Mouse (Mus musculus): ENCODE data around the gene Dab2.

DNA sequence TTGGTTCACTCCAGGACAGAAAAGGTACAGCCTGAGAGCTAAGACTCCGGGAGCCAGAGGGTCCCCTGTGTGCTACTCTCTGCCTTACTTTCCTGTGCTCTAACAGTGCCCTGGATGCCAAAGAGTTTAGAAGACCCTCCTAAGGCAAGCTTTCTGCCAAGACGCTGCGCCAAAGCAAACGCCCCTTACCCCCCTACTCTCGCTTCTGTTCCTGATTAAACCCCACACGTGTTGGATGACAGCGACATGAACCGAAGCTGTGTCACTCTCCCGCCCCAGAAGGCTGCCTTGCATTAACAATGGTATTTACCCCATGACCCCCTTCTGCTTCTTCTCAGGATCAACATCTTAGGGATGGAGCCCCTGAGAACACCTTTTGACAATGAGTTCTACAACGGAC, 167.4 kb downstream of the Dab2 start:
- TF ChIP-seq CTCF (IDR thresholded peaks at IDR 0.05; ENCODE audit: low read depth, low read length) = no peak
- no peak for TF ChIP-seq POLR2A (IDR thresholded peaks at IDR 0.05; ENCODE audit: borderline replicate concordance, low read depth, low read length)
